Mouse (Mus musculus) adrenal gland (tissue): Measurements from ENCODE around the gene Capn7.

Experiments used
- intact Hi-C: fragments of 180-260 bp; cut with DNase I; formaldehyde crosslinking; loops from one replicate; pipeline ENCODE4 v1.15.1; 2025

Gene Capn7

GRCm38 (mm10) chr14:31362236-31362635, 25.8 kb downstream of the Capn7 start:
- intact Hi-C loops: no loop called here

DNA sequence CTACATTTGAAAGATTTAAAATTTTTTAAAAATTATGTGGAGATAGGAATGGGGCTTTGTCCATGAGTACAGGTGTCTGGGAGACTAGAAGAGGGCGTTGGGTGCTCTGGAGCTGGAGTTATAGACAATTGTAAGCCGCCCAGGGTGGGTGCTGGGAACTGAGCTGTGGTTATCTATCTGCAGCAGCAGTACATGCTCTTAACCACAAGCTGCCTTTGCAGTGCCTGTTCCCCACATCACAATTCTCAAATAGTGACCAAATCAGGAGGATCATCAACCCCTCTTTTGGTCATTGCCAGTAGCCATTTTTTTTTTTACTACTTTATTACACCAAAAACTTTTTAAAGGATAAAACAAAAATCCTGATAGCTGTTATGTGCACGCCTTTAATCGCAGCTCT, 28.2 kb downstream of the Capn7 start:
- intact Hi-C loops: no loop called here

DNA sequence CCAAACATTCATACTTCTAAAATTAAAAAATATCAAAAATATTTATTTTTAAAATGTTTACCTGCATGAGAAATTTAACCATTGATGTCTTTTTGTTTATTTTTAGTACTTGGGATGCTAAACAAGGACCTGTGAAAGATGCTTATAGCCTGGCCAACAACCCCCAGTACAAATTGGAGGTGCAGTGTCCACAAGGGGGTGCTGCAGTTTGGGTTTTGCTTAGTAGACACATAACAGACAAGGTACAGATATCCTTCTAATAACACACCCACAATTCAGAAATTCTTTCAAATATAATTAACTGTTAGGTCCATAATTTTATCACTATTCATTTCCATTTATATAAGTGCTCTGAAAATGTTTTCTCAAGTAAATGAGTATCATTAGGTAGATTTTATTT, 28.9 kb downstream of the Capn7 start:
- intact Hi-C loops: no loop called here

DNA sequence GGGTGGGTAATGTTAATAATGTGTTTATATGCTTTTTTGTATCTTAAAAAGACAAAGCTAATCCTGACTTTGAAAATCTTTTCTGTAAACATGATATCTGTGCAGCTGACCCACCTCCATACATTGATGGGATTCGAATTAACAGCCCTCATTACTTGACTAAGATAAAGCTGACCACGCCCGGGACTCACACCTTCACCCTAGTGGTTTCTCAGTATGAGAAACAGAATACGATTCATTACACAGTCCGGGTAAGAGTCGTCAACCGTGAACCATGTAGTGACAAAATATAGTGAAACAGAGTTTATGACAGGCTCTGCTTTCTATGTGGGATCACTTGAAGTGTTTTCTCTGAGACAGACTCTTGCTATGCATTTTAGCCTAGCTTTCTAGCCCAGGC, 31.5 kb downstream of the Capn7 start:
- intact Hi-C loops: no loop called here

DNA sequence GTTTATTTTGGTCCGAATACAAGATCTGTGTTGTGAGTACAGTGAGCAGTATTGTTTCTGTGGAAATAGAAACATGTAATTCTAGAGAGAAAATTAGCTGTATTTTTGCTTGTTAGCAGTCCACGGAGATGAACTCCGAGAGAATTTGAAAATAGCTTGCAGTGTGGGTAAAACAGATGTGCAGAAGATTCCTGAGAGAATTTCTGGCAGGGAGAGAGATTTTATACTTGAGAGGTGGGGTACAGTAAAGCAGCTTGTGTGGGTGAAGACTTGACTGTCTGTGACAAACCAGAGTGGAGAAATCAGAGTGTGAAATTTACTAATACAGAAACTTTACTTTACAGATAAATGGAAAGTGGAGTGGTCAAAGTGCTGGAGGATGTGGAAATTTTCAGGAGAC, 32.9 kb downstream of the Capn7 start:
- intact Hi-C loops: no loop called here

DNA sequence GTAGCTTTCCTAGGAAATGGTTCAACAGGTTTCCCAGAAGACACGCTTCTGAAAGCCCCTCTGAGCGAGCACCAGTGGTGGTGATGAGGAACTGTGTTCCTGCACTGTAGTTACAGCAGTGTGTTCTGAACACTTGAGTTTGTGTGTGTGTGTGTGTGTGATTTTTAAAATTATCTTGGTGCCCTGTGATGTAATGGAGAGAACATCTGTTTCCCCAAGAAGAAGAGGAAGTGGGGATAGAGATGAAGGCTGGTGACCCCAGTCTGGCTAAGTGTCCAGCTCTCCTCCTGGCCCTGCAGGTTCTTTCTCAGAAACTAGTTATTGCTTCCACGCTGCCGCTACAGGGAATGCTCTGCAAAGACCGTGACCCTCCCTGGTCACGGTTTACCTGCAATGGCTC, 38.0 kb downstream of the Capn7 start:
- intact Hi-C loops: no loop called here

DNA sequence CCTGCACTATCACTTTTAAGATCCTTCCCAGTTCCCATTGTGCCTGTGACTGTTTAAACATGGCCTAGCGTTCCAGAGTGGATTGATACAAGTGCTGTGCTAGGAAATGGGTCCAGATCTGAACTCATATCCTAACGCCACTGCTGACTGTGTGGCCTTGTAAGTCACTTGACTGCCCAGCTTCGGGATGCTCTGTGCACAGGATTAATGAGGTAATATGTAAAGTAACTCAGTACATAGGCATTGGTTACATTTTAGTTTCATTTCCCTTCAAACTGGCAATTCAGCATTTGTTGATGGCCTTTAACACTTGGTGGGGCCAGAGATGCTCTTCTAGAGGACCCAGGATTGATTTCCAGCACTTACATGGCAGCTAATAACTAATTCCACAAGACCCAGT, 39.9 kb downstream of the Capn7 start:
- intact Hi-C loops: loop anchor here (5.0 kb wide), 1 partner anchor 71 kb away; no protein-coding TSS in a partner anchor

GRCm38 (mm10) chr14:31382276-31382675, 45.8 kb downstream of the Capn7 start:
- intact Hi-C loops: no loop called here

DNA sequence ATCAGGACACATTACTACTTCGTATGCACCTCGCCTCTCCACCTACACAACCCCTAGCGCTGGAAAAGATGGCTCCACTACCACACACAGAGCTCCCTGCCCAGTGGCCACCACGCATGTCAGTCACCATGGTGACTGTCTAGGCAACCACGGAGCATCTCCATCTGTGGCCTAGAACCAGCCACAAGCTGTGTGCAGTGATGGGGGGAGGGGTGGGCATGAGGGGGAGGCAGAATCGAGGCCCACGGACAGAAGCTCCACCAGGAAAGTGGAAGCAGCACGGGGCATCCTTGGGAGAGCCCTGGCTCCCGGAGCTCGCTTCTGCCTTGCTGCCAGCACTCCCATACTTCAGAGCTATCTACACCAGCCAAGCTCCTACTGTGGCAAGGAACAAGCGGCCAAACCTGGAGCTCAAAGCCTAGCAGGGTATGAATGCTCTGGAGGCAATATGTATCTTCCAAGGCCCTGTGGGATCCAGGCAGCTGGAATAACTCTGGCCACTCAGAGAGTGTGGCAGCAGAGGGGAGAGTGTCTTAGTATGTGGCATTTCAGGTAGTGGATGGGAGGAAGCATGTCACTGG, 47.1 kb downstream of the Capn7 start:
- intact Hi-C loops: no loop called here

DNA sequence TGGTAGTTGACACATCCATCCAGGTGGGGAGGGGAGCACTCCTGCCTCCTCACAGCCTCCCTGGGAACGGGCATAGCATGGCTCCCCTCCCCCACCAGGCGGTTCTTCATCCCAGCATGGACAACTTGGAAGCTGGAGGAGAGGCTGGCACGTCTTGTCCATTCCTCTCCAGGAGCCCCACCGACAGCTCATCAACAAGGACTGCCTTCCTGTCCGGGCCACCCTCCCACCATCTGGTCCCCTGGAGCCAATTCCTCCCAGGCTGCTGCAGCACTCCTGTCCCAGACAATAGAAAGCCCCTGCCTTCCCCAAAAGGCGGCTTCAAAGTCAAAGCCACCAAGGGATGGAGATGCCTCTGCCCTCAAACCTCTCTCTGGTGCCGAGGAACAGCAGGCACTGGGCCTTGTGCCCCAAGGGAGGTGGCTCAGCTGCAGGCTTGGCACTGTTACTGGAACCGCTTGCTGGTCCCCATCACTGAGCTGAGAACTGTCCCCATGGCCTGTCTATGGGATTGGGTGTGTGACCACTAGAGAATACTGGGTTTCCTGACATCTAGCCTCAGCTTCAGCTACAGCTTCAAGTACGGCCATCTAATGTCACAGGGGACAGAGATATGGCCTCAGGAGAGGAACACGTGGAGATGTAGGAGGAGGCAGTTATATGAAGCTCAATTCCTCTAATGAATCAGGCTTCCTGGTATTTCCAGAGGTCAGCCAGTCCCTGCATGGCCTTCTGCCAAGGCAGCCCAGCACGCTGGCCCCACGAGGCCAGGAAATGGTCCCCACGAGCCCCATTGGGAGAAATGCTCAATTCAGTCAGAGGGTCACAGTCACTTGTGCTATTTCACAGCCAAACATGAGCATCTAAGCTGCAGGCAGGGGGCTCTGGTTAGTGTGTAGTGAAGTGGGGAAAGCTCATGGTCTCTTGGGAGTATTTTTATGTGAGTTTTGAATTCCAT, 48.2 kb downstream of the Capn7 start:
- intact Hi-C loops: no loop called here

DNA sequence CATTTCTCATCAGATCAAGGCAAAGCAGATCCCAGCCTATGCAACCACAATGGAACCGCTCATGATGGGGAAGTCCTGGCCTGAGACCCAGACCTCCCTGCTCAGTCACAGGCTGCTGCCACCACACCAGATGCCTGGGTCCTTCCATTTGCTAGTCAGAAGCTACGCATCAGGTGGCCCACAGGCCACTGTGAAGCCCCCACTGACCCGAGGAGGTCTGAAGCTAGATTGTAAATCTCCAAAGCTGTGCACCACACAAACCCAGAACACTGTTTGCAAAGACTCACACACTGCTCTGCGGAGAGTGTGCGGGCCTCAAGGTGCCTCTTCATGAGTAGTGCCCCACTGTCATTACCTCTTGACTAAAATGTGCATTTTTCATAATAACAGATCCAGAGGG, 49.0 kb downstream of the Capn7 start:
- intact Hi-C loops: no loop called here

DNA sequence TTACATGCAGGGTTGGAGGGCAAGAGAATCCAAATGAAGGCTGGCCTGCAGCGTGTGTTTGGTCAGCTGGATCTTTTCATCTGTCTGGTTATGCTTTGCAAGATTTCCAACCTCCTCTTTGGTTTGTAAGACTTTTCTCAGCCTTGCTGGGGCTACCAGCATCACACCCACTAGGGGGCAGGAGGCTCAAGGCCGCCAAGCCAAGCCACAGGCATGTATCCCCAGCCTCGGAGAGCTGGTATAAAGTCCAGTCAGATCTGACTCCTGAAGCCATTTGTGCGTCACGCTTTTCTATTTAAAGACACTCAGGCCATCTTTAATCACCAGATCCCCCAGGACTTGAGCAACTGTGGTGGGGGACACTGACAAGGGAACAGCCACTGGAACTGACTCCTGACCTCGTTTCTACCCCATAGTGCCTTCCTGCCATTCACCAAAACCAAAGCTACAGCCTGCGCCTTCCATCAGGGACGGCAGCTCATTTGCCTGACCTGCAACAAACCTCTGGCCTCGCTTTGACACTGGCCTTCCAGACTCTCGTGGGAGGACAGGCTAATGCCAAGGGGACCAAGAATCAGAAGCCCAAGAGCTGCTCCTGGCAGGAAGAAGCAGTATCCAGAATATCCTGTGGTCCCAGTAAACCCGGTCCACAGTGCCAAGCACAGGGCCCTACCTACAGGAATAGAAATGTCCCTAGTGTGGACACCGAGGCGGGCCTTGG, 49.7 kb downstream of the Capn7 start:
- intact Hi-C loops: loop anchor here (2.0 kb wide), 1 partner anchor 49 kb away; no protein-coding TSS in a partner anchor

DNA sequence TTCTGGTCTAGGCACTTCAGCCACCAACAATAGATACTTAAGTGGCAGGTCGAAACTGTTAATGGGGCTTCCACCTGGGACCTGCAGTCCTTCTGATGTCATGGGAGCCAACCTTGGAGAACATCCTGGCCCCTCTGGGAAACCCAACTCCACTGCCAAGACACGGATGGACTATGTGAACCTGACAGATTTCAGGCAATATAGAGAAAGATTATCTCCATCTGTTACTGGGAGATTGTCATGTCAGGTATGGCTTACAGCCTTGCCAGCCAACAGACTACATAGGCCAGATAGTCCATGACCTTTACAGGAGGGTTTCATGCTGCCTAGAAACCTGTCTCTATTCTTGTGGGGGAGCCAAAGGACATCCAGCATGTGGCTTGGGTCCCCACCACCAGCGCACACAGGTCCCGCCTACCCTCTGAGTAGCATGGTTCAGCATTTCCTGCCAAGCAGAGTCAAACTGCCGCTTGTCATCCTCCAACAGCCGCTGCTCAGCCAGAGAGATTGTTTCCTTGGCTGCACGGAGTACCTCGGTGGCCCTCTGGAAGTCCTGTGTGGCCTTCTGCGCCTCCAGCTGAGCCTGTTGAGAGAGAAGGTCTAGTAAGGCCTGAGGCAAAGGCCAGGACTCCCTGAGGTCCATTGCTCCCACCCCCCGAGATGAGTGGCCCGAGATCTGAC, 51.0 kb downstream of the Capn7 start:
- intact Hi-C loops: loop anchor here (2.0 kb wide), 1 partner anchor 47 kb away; no protein-coding TSS in a partner anchor

- intact Hi-C loops: no loop called here
Measured at GRCm38 (mm10) chr14:31388086-31388872, 51.8 kb downstream of the Capn7 start.

DNA sequence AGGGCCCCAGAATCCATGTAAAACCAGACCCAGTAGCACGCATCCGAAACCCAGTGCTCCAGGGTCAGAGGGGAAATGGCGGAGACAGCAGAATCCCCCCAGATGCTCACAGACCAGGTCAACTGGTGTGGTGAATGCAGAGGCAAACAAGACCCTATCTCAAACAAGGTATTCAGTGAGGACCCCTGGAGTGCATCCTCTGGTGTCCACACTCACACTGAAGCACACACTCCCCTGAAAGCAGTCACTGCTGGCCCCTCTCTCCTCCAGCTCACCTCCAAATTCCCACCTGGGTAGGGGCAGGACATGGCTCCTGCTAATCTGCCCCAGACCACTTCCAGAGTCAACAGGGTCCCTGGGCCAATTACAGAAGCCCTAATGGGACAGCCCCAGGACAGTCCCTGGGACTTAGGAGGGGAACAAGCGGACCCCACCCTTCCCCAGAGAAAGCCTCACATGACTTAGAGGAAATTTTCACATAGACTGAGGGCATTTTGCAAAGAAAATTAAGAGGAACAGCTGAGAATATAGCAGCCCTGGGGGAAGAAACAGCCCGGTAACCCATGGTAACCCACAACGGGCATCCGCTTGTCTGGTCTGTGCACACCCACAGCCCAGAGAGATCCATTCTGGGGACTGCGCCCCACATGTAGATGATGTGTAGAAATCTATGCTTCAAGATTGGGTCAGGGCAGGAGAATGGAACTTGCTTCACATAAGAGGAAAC, 53.1 kb downstream of the Capn7 start:
- intact Hi-C loops: no loop called here

- intact Hi-C loops: no loop called here
Measured at GRCm38 (mm10) chr14:31392300-31392699, 55.9 kb downstream of the Capn7 start.

GRCm38 (mm10) chr14:31392873-31393545, 56.6 kb downstream of the Capn7 start:
- intact Hi-C loops: no loop called here

DNA sequence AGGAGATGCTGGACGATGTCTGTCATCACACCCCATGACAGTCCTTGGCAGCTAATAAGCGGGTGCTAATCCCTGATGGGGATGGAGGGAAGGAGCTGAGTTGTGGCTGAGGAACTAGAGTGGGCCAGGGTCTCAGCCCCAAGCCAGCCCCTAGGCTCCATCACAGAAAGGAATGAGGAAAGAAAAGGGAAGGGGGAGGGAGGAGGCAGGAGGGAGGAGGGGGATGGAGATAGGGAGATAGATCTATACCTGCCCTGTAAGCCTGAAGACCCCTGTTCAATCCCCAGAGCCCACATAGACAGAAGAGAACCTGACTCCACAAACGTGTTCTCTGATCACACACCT, 57.1 kb downstream of the Capn7 start:
- intact Hi-C loops: no loop called here

GRCm38 (mm10) chr14:31393936-31394630, 57.6 kb downstream of the Capn7 start:
- intact Hi-C loops: no loop called here
